Mouse (Mus musculus) lung, postnatal 36 days (tissue): ENCODE data around the gene Gm13290.
A peak's percentile ranks its signal among the peaks of the same experiment; 100 is the strongest.
"Not testable (repeated sequence)": the region's sequence is repeated elsewhere in the genome, so short reads cannot be mapped to it uniquely, and the experiment has no call there.

Experiments used
- DNase-seq: peaks from one replicate; pipeline ENCODE4 v3.0.0; 2022; ENCODE audit warnings: mixed read lengths

The Gm13290 gene

DNA sequence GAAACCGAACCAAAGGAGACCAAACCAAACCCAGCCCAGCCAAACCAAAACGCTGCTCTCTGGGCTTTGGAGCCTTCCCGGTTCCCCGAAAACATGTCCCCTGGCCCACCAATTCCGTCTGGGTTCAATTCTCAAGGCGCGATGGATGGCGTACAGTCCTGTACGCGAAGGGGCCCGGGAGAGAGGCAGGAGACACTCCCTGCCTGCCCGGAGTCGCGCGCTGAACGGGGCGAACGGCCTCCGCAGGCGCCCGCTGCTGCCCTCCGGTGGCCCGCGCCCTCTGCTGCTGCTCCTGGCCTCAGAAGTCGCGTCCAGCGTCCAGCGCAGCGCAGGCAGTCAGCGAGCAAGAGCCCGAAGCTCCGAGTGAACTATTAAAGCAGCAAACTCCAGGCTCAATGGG is at the start of gene Gm13290:
Gene Gm13290 (plus strand): TSS at position 301 of the 400 bp plus-strand sequence.
- not testable (repeated sequence) for DNase-seq

DNA sequence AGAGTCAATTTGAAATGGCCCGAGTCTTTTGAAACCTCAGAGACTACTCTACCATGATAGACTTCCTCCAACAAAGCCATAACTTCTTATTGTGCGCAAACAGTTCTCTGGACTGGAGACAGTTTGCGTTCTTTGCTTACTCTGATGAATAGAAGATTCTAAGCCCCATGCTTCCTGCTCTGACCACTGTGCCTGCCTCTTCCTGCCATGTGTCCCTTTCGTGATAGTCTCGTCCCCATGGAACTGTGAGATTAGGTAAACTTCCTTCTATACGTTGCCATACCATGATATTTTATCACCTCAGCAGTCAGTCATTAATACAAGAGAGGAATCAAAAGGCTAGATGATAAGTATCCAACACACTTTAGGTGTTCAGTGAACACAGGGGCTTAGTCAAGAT is 46.9 kb upstream of the Gm13290 start:
- DNase-seq = no peak

DNA sequence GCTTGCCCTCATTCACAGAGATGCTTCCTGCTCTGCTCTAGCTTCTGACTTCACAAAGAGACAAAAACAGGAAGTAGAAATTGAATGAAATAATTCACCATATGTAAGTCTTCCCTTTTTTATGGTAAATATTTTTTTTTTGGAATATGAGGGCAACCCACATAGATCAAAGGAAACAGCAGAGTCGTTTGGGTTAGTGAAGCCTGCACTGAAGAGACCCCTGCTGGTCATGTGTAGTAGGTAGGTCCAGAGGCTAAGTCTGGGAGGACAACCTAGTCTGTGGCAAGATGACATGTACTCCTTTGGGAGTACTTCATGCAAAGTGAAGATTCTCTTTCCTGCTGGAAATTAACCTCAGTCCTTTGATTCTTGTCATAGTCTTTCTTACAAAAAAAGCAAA is 46.3 kb upstream of the Gm13290 start:
- peak; percentile 79 for DNase-seq

DNA sequence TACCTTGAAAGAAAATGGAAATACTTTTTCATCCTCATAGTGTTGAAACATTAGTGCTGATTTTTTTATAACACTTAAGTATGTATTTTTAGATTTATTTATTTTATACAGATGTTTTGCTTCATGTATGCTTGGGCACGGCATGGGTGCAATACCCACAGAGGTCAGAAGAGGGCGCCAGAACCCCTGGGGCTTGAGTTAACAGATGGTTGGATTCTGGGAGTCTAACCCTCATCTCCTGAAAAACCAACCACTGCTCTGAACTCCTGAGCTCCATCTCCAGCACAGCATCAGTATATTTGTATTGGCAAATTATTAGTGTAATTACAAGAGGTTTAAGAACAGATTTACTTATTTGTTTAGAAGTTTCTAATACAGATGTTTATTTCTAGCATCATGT is 35.2 kb upstream of the Gm13290 start:
- peak; percentile 84 for DNase-seq

DNA sequence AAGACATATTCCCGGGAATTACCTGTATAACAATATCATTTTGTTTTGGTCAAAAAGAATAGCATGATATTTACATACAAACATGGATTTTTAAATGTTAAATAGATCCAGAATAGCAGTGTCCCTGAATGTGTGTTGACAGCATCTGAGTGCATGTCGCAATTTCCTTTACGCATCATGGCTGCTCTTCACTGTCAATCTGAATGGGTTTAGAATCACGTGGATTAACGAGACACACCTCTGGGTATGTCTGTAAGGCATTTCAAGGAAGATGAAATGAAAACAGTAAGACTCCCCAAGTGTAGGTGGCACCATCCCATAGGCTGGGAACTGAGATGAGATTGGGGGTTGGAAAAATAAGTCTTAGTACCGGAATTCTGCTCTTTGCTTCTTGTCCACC is 34.6 kb upstream of the Gm13290 start:
- no peak for DNase-seq

DNA sequence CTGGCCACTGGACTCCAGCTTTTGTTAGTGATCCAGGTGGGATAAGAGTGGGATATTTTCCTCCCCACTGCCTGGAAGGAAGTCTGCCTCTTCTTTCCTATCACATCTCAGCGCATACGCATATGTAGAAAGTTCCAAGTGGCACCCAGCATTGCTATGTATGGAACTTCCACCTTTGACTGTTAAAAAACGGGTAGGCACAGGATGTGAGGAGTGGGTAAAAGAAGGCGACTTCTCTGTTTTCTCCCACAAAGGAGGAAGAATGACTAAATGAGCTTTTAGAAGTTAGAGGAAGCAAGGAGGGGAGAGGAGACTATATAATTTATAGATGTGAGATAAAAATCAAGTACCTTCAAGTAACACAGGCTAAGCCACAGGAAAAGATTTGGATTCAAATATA is 32.2 kb upstream of the Gm13290 start:
- no peak for DNase-seq

DNA sequence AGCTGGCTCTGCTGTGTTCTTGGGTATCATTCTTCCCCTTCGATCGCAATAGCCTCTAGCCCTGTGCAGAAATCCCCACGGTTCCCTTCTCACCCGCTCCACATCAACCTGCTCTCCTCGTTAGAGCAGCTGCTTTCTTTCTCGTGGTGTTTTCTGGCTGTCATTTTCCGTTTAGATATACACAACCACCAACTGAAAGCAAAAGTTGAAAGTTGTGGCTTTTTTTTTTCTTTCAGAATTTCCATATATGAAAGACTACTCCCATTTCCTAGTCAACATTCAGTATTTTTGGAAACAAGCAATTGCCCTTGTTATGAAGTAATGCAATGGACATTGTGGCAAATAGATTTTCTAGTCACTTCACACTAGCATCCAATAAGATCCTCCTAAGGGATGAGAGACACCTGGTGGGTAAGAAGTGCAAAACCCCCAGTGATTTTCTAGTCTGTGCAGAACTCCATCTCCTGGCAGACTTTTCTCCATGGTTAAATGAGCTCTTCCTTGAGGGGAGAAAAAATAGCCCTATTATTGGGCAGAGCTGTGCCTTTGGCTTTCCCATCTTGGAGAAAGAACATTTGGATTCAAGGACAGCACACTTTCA is 30.8 kb upstream of the Gm13290 start:
- DNase-seq = no peak

DNA sequence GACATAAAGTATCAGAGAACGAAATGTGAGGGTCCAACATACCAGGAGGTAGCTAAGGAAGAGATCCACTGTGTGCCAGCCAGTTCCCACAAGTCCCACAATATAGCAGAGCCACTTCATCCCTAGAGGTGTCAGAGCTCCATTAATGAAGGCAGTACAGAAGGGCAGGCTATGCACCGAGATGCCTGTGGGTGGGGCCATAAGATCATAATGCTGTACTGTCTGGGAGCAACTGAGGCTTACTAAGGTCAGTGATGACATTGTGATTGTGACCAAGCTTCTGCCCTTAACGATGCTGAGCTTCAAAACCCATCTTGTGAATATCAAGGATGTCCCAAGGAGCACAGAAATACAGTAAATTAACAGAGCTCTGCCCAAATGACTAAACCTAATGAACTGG is 29.4 kb upstream of the Gm13290 start:
- DNase-seq = no peak

DNA sequence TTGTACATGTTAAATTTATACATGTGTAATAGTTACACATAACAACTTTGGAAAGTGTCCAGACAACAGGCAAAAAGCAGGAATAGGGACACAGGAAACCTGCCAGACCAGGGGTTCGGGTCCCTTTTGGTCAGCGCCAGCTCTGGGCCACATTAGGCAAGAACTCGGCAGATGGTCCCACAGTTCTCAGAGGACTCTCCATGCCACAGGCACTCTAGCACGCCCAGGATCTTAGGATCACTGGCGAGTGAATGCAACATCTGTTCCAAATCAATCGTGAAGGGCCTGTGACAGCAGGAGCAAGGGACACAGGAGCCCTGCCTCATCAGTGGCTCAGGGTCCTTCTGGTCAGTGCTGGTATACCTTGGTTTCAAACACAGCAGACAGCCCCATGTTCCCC is 23.7 kb upstream of the Gm13290 start:
- no peak for DNase-seq

DNA sequence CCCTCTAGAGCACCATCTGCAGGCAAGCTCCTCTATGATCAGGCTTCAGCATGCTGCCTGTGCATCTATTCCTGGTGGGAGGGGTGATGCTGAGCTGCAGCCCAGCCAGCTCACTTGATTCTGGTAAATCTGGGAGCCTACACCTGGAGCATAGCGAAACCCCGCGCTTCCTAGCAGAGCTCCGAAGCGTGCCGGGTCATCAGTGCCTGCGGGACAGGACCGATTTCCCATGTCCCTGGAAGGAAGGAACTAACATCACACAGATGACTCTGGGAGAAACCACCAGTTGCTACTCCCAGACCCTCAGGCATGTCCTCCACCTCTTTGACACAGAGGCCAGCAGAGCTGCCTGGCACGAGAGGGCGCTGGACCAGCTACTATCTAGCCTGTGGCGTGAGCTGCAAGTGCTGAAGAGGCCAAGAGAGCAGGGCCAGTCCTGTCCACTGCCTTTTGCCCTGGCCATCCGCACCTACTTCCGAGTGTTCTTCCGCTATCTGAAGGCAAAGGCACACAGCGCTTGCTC is 18.8 kb upstream of the Gm13290 start, which contains the start of gene Gm13271:
Gene Gm13271 (plus strand): TSS at position 51 of the 523 bp plus-strand sequence.
- peak; percentile 41 for DNase-seq

DNA sequence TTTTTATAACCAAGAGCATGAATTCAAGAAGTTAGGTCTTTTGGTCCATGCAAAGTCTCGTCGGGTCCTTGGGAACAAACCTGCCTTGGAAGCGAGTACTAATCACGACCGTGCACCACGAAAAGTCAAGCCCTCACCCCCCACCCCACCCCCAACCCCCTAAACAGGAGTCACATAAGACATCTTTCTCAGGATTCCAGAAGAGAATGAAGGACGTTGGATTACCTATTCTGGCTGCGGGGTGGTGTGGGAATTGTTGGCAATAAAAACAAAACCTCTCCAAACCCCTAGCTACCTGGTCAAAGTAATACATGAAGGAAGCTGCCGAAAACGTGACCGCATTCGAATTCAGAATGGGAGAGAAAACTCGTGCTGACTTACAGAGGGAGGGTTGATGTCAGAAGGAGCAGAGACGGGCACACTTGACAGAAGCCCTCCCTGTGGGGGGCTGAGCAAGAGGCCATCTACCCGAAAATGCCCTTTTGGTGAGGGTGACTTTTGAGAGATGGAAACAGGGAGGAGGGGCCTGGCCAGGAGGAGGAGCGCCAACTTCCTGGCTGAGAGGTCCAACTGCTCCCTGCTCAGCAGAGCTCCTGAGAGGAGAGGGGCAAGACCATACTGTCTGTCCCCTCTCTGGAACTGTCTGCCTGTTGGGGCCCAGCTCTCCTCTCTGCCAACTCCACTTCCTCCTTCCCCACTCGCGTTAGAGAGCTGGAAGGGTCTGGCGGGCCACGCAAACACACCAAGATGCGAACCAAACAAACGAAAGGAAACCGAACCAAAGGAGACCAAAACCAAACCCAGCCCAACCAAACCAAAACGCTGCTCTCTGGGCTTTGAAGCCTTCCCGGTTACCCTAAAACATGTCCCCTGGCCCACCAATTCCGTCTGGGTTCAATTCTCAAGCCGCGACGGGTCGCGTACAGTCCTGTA is 16.8 kb upstream of the Gm13290 start:
- DNase-seq = peak; percentile 4

DNA sequence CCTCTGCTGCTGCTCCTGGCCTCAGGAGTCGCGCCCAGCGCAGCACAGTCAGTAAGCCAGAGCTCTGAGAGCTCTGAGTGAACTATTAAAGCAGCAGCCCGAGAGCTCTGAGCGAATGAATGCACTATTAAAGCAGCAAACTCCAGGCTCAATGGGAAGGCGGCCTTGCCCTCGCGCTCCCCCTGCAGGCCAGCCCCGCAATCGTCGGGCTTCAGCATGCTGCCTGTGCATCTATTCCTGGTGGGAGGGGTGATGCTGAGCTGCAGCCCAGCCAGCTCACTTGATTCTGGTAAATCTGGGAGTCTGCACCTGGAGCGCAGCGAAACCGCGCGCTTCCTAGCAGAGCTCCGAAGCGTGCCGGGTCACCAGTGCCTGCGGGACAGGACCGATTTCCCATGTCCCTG is 16.0 kb upstream of the Gm13290 start:
- peak; percentile 91 for DNase-seq

DNA sequence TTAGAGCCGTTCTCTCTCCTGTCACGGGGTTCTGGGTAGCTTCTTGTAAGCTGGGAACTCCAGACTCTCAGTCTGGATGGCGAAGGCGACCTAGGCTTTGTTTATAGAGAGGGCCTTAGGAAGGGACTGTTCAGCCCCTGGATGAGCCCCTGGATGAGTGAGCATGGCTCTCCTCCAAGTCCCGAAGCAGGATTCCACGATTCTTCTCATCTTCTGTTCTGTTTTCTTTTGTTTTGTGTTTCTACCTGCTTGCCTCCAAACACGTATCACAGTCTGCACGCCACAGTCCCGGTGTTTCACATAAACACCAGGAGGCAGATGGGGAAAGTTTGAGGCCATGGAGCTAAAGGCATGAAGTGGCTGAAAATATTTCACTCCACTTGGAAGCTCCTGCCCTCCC is 14.9 kb upstream of the Gm13290 start:
- DNase-seq = not testable (repeated sequence)

DNA sequence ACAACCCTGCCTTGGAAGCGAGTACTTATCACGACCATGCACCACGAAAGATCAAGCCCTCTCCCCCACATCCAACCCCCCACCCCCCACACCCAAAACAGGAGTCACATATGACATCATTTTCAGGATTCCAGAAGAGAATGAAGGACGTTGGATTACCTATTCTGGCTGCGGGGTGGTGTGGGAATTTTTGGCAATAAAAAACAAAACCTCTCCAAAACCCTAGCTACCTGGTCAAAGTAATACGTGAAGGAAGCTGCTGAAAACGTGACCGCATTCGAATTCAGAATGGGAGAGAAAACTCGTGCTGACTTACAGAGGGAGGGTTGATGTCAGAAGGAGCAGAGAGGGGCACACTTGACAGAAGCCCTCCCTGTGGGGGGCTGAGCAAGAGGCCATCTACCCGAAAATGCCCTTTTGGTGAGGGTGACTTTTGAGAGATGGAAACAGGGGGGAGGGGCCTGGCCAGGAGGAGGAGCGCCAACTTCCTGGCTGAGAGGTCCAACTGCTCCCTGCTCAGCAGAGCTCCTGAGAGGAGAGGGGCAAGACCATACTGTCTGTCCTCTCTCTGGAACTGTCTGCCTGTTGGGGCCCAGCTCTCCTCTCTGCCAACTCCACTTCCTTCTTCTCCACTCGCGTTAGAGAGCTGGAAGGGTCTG is 13.9 kb upstream of the Gm13290 start, which contains the start of gene Gm13283:
Gene Gm13283 (plus strand): TSS at position 510 of the 659 bp plus-strand sequence.
- DNase-seq = peak; percentile 58

DNA sequence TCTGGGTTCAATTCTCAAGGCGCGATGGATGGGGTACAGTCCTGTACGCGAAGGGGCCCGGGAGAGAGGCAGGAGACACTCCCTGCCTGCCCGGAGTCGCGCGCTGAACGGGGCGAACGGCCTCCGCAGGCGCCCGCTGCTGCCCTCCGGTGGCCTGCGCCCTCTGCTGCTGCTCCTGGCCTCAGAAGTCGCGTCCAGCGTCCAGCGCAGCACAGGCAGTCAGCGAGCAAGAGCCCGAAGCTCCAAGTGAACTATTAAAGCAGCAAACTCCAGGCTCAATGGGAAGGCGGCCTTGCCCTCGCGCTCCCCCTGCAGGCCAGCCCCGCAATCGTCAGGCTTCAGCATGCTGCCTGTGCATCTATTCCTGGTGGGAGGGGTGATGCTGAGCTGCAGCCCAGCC is 13.2 kb upstream of the Gm13290 start:
- peak; percentile 85 for DNase-seq

DNA sequence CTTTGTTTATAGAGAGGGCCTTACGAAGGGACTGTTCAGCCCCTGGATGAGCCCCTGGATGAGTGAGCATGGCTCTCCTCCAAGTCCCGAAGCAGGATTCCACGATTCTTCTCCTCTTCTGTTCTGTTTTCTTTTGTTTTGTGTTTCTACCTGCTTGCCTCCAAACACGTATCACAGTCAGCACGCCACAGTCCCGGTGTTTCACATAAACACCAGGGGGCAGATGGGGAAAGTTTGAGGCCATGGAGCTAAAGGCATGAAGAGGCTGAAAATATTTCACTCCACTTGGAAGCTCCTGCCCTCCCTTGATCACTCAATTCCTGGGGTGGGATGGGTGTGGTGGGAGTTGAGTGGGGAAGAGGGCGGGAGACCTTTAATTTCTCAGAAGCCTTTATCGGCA is 11.9 kb upstream of the Gm13290 start:
- peak; percentile 44 for DNase-seq

DNA sequence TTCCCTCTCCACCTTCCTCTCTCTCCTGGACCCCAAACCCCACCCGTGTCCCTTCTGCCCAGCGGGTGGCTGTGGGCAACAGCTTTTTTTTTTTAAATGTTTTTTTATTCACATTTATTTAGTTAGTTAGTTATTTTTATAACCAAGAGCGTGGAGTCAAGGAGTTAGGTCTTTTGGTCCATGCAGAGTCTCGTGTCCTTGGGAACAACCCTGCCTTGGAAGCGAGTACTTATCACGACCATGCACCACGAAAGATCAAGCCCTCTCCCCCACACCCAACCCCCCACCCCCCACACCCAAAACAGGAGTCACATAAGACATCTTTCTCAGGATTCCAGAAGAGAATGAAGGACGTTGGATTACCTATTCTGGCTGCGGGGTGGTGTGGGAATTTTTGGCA is 11.3 kb upstream of the Gm13290 start:
- DNase-seq = not testable (repeated sequence)

DNA sequence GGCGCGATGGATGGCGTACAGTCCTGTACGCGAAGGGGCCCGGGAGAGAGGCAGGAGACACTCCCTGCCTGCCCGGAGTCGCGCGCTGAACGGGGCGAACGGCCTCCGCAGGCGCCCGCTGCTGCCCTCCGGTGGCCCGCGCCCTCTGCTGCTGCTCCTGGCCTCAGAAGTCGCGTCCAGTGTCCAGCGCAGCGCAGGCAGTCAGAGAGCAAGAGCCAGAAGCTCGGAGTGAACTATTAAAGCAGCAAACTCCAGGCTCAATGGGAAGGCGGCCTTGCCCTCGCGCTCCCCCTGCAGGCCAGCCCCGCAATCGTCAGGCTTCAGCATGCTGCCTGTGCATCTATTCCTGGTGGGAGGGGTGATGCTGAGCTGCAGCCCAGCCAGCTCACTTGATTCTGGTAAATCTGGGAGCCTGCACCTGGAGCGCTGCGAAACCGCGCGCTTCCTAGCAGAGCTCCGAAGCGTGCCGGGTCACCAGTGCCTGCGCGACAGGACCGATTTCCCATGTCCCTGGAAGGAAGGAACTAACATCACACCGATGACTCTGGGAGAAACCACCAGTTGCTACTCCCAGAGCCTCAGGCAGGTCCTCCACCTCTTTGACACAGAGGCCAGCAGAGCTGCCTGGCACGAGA is 10.1 kb upstream of the Gm13290 start:
- DNase-seq = peak; percentile 74

DNA sequence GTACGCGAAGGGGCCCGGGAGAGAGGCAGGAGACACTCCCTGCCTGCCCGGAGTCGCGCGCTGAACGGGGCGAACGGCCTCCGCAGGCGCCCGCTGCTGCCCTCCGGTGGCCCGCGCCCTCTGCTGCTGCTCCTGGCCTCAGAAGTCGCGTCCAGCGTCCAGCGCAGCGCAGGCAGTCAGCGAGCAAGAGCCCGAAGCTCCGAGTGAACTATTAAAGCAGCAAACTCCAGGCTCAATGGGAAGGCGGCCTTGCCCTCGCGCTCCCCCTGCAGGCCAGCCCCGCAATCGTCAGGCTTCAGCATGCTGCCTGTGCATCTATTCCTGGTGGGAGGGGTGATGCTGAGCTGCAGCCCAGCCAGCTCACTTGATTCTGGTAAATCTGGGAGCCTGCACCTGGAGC is 3.0 kb downstream of the Gm13290 start, which contains the start of gene Gm13289:
Gene Gm13289 (plus strand): TSS at position 301 of the 400 bp plus-strand sequence.
- not testable (repeated sequence) for DNase-seq

DNA sequence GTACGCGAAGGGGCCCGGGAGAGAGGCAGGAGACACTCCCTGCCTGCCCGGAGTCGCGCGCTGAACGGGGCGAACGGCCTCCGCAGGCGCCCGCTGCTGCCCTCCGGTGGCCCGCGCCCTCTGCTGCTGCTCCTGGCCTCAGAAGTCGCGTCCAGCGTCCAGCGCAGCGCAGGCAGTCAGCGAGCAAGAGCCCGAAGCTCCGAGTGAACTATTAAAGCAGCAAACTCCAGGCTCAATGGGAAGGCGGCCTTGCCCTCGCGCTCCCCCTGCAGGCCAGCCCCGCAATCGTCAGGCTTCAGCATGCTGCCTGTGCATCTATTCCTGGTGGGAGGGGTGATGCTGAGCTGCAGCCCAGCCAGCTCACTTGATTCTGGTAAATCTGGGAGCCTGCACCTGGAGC is 5.9 kb downstream of the Gm13290 start, which contains the start of gene Gm13272:
Gene Gm13272 (plus strand): TSS at position 301 of the 400 bp plus-strand sequence.
- not testable (repeated sequence) for DNase-seq

DNA sequence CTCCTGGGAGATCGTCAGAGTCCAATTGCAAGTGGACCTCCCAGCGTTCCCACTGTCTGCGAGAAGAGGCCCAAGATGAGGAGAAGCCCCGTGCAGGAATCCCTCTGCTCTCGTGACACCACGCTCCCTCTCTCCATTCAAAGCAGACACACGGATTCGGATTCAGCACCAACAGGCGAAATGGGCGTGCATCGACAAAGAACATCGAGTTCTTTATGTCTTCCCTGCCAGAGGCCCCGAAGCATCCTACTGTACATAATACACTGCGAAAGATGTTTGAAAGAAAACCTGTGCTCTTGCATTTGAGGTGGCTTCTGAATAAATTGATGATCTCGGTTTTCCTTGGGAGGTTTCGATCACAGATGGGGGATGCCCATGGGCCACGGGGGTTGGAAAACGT is 6.7 kb downstream of the Gm13290 start:
- DNase-seq = not testable (repeated sequence)

DNA sequence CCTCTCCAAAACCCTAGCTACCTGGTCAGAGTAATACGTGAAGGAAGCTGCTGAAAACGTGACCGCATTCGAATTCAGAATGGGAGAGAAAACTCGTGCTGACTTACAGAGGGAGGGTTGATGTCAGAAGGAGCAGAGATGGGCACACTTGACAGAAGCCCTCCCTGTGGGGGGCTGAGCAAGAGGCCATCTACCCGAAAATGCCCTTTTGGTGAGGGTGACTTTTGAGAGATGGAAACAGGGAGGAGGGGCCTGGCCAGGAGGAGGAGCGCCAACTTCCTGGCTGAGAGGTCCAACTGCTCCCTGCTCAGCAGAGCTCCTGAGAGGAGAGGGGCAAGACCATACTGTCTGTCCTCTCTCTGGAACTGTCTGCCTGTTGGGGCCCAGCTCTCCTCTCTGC is 8.2 kb downstream of the Gm13290 start, which contains the start of gene Ifnz:
Gene Ifnz (plus strand): TSS at position 301 of the 400 bp plus-strand sequence.
- DNase-seq = not testable (repeated sequence)
